Mouse (Mus musculus) sigmoid colon, adult 10 weeks (tissue): ENCODE measurements around the gene Srgn. TPM values are rescaled to one million over a fixed set of nuclear protein-coding genes. Genes with fewer than 3 reads are reported as not detected.

Experiments used
- polyA plus RNA-seq: library from polyadenylated mRNA; stranded (reverse); fragments of 350-450 nt; fragmentation: Illumina TruSeq; extraction: RNeasy Lipid Tissue Mini Kit (QIAGEN cat#74804); gene quantifications from one replicate; pipeline ENCODE4 v1.2.3, GENCODE M21; 2014; ENCODE audit warnings: low read depth, low replicate concordance

The Srgn gene
- 135 TPM for polyA plus RNA-seq

DNA sequence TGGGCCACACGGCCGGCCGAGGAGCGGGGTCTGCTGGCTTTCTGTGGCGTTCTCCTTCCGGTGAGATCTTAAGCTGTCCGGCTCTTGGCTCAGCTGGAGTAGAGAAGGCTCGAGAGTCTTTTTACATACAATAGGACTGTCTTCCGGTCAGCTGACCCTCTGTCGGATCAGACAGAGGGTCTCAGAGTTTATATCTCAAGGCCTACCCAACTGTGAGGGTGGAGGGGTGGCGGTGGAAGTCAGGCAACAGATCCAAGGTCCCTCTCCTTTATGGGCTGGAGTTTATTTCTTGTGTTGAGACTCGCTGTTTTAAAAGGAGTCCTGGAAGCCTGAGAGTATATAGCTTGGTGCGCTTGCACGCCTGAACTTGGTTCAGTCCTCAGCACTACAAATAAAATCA lies at the start of gene Srgn:
Gene Srgn (minus strand): TSS at position 101 of the 400 bp plus-strand sequence.

DNA sequence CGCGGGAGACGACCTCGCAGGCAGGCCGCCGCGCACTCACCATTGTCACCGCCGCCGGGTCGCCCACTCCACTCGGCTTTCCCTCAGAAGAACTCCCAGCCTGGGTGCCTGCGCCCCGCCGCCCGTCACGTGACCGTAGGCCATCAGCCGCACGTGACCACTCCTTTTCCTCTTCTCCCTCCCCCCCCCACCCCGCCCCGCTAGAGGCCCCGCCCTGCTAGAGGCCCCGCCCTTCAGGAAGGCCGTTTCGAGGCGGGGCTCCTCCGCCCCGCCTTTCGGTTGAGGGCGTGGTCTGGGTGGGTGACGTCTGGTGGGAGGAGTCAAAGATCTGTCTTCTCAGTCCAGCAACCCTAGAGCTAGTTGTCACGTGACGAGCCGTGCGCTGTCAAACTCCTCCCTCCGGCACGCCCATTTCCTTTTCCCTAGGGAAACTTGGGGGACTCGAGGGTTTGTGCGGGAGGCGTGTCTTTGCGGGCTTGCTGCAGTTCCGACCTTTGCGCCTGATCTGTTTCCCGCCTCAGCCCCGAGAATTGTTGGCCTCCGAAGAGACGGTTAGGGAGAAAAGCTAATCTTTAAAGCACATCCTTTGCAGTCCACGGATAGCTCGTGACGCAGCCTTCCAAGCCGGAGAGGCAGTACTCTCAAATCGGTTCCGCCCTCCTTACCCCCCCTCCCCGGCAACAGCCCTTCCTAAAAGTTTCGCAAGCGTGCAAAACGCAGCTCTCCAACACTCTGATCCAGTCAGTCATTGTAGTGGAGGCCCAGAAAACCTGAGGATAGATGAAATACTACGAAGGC lies 40.4 kb downstream of the Srgn start, which contains the start of gene Vps26a:
Gene Vps26a (minus strand): TSS at position 188 of the 798 bp plus-strand sequence.

DNA sequence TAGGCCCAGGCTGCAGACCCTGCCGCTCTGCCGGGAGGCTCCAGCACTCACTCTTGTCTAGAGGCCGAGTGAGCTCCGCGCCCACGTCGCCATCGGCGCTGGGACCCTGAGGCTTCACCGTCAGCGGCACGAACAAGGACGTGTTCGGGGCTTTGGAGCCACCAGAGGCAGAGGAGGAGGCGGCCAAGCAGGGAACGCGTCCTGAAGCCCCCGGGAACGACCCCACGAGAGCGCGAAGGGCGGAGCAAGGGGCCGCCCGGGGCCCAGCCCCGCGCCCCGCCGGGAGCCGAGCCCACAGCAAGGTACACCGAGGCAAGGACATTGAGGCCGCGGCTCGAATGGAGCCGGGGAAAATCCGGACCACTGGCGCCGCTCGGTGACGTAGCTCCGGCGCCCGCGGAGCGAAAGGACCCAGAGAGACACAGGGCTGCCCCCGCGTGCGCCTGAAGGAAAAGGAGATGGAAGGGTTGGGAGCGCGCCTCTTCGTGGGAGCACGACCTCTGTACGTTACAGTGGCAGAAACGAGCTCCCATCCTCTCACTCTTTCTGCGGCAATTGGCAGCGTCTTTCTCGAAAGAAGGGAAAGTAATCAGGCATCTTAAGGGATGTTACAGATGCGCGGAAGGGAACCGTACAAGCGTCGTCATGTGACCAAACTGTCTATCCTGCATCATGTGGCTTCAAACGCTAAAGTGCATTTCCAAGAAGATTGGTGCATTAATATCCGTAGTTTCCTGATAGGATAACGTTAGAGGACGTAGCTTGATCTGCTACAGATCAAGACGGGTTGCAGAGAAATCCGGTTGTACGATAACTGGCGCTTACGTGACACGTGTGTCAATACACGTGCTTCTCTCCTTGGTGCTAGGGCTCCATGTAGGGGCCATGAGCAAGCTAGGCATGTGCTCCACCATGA lies 77.6 kb downstream of the Srgn start, which contains the start of the genes 4930507D05Rik and Supv3l1:
Gene 4930507D05Rik (plus strand): TSS at position 126 of the 916 bp plus-strand sequence.
Gene Supv3l1 (minus strand): TSS at position 375 of the 916 bp plus-strand sequence.

Other genes with a start within 250 kb of the Srgn start
- 13.4 TPM for gene Hk1, start 147.5 kb downstream of the Srgn start, polyA plus RNA-seq
- 0.22 TPM for gene Hkdc1, start 105.0 kb downstream of the Srgn start, polyA plus RNA-seq
- not detected for gene 4930507D05Rik, start 78.0 kb downstream of the Srgn start, polyA plus RNA-seq
- 18.1 TPM for gene Supv3l1, start 77.7 kb downstream of the Srgn start, polyA plus RNA-seq
- 167 TPM for gene Vps26a, start 40.6 kb downstream of the Srgn start, polyA plus RNA-seq
- gene Kif1bp, start 51.0 kb upstream of the Srgn start, polyA plus RNA-seq, result 24.9 TPM
- gene Ddx21, start 74.8 kb upstream of the Srgn start, polyA plus RNA-seq, result 59.6 TPM
- 230 TPM for gene Ddx50, start 123.8 kb upstream of the Srgn start, polyA plus RNA-seq
- 0.95 TPM for gene Stox1, start 198.7 kb upstream of the Srgn start, polyA plus RNA-seq